Mouse (Mus musculus) adrenal gland, adult 2 months (tissue): ENCODE measurements around the gene Sept8. TPM values are rescaled to one million over a fixed set of nuclear protein-coding genes. Genes with fewer than 3 reads are reported as not detected.

Experiments used
- DNase-seq: peaks from one replicate; pipeline ENCODE4 v3.0.0; 2021
- long read RNA-seq: library from polyadenylated mRNA; stranded (forward); transcript quantifications from one replicate; pipeline ENCODE4 v2.0.0, GENCODE M21; 2021
- polyA plus RNA-seq: library from polyadenylated mRNA; depleted of rRNA; stranded (reverse); fragments of >200 nt; gene quantifications from 2 replicates; pipeline ENCODE4 v1.2.3, GENCODE M21; 2012; rRNA removed
- total RNA-seq, 2 experiments: library from RNA; stranded (reverse); gene quantifications; 2 replicates each; pipeline ENCODE4 v1.2.3; 2021

Gene Sept8
- total RNA-seq = 10 to 100 TPM; 38.1 to 43.7 TPM
- polyA plus RNA-seq = 32.7 and 46.9 TPM in 2 replicates
- long read RNA-seq, full-length matches to known transcripts = 8 of 15 reads
- long read RNA-seq, partial matches to known transcripts = 0 of 15 reads
- long read RNA-seq, other reads (novel, unspliced or antisense) = 7 of 15 reads

DNA sequence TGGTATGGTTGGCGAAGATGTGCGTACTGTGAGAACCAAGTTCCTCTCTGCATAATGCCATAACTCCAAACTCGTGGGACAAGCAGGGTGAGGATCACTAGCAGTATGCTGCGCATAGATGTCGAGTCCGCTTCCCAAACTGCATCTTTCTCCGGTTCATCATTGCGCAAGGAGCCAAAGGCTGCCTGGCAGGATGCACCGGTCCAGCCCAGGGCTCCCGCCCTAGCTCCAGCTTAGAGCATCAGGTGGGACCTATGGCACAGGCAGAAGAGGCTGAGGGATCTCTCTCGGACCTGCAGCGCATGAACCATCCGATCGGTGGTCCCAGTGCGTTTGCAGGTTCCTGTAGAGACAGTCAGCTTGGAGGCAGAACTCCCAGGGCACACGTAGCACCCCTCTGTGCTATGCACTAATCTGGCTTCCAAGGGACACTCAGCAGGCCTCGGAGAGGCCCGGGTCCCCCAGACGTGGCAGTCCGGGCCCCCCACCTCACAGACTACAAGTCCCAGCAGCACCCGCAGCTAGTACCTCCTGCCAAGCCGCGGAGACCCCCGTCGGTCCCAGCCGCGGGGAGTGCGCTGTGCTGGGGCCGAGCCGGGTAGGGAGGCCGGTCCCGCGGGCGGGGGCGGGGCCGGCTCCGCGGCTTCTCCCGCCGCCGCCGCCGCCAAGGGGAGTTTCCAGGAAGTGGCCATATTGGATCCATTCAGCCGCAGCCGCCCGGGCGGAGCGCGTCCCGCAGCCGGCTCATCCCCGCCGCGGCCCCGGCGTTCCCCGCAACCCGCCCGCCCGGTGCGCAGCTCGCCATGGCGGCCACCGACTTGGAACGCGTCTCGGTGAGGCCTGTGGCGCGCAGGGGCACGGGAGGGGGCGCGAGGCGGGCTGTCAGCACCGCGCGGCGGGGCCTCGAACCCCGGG is at the start of gene Sept8:
Sept8 (plus strand) TSS at position 51 of the 915 bp plus-strand sequence.
- peak; percentile 85 for DNase-seq

DNA sequence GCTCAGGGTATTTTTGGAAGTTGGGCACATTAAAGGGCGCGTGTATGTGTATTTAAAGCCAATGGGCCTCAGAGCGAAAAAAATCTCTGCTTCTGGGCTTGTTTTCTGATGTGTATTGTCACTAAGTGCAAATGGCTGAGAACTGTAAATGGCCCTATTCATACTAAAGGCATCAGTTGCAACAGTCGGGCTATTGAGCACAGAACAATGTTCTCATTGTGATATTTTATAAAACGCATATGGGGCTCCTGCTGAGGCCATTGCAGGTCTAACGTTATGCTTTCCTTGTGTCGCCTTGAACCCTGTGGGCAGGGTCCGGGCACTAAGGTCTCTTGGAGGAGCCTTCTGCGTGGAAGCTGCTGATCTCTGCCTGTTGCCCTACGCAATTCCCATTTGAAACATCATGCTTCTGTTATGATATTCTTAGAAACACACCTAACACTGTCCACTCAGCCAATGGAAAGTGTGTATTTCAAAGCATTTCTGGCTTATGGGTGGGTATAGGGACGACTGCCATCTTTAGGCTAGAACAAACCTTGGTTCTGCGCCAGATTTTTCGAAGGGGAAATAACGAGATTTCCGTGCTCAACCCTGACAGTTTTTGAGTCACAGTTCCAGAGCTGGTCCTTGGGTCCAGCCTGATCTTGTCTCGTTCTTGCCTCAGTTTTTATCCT is 49.6 kb upstream of the Sept8 start:
- no peak for DNase-seq

DNA sequence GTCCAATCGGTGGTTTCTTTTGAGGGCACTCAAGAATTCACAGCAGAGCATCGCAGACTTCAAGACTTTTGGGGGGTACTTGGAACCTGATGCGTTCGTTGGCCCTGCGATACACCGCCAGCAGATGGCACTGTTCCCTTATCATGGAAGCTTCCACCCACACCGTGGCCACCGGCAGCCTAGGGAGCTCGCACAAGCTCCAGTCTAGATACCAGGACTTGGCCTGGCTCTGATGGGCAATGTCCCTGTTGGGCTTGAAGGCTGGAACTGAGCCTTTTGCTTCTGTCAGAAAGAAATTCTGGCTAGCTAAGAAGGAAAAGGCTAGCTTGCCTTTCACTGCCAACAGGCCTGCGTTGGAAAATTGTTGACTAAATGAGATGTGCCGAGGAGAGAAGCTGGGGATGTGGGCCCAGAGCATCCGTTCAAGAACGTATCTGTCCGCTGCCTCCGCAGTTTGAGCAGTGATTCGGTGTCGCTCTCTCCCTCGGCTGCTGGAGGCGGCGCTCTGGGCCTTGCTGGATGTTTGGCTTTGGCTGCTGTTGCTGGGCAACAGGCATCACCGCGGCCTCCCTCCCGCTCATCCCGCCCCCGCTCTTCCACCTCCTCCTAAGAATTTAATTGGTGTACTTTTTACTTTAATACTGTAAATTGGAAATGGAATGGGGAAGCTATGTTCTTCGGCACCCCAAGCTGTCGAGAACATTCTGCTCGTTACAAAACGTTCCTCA is 48.9 kb upstream of the Sept8 start, which contains the start of gene Gm9837:
Gm9837 (minus strand) TSS at position 512 of the 728 bp plus-strand sequence.
- DNase-seq = peak; percentile 89

DNA sequence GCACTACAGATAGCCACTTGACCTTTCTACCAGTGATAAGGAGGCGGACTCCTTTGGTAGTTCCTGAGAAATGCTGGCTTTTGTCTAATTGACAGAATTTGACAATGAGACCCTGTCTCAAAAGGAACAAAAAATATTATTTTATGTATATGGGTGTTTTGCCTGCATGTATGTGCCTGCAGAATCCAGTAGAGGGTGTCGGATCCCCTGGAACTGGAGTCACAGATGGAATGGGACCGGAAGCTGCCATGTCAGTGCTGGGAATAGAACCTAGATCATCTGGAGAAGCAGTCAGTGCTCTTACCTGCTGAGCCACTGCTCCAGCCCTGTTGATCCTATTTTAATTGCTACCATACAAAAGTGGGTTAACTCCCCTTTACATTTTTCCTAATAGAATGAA is 46.3 kb upstream of the Sept8 start:
- DNase-seq = no peak

DNA sequence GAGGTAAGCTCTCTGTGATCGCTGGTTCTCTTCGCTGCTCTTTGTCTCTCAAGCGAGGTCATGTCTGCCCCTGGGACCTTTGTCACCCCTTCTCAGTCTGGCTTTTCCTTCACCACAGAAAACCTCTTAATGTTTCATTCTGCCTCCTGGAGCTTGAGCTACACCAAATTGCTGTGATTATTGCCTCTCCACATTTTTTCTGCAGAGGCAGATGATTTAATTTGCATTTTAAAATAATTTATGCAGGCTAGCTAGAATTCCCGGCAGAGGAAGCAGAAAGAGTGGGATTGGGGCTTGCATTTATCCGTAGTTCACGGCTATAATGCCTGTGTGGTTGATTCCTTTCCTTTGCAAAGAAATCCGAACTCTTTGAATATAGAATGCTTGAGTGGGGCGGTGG is 43.4 kb upstream of the Sept8 start:
- no peak for DNase-seq

DNA sequence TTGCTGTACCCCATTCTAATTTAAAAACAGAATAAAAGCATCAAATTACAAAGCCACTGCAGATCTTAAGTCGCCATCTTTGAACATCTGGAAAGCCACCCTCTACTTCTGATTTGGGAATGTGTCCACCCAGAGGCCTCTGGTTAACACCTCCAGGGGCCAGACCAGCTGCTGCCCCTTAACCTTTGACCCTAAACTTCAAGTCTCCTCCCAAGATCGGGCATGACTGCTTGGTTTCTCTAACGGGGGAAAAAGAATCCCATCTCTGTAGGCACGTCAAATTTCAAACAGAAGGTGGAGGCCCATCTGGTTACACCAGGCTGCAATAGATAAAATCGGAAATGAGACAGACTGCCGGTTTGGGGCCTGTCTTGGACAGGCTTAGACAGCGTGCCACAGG is 41.2 kb upstream of the Sept8 start:
- DNase-seq = no peak

DNA sequence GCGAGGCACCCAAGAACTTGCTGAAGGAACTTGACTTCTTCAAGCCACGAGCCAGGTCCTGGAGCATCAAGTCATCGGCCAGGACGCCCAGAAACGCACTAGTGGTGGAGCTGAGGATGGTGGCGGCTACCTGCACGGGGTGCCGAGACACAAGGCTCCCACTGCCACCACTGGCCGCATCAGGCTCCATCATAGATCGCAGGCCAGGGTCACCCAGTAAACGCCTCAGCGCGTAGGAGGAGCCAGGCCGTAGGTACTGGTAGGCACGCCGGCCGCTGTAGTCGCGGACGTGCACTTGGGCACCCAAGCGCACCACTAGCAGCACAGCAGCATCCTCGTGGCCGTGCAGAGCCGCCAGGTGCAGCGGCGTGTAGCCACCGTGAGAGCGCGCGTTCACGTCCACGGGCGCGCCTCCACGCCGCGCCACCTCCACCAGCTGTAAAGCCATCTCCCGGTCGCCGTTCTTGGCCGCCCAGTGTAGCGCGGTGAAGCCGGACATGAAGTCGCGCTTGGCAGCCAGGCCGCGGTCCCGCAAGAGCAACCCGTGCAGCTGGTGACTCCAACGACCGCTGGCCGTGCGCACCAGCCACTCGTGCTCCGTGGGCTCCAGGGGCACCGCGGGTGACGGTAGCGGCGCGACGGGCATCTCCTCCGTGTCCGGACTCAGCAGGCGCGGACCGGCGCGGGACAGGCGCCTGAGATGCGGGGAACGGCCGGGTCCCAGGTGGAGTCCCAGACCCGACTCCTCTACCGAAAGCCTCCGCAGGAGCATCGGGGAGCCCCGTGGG is 40.5 kb upstream of the Sept8 start:
- DNase-seq = no peak

DNA sequence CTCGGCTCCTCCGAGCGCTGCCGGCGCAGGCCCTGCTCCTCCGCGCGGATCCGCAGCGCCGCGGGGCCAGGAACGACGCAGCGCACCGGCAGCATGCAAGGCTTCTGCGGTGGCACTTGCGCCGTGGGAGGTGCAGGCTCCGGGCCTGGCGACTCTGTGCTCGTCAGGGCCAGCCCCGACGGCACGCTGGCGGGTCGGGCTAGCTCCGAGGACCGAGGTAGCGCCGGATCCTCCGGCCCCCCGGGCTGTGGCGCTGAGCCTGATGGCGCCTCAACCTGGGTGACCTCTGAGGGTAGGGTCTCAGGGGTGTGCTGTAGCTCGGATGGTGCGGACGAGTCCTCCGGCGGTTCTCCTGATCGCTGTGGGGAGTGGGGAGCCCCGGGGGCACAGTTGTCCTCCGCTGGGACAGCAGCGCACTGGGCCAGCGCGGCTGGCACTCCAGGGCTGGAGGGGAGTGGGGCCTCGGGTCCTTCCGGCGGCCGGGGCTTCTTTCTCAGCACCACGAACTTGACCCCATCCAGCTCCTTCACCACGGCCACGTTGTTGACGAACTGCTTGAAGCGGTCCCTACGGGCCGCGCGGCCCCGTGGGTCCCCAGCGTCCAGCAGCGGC is 39.8 kb upstream of the Sept8 start:
- DNase-seq = no peak

DNA sequence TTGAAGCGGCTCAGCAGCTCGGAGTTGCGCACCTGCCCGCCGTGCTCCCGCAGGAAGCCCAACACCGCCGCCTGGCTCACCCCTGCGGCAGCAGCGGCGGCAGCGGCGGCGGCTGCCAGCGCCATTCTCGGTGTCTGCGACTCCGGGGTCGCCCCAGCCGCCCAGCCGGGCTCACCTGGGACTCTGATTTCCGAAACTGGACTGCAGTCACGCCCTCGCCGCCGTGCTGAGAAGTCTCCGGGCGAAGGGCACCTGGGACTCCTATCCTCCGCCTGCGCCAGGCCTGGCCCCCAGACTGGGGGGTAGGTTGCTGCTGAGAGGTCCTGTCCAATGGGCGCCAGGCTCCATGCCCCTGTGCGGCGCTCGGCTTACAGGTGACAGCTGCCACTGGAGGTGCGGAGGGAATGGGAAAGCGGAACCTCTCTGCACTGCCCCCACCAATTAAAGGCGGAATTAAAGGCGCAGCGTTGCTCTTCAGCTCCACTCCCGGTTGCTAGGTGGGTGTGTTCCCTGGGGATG is 39.2 kb upstream of the Sept8 start, which contains the start of the genes Gm9945 and Sowaha:
Gm9945 (plus strand) TSS at position 384 of the 519 bp plus-strand sequence.
Sowaha (minus strand) TSS at position 492 of the 519 bp plus-strand sequence.
- DNase-seq = peak; percentile 53

DNA sequence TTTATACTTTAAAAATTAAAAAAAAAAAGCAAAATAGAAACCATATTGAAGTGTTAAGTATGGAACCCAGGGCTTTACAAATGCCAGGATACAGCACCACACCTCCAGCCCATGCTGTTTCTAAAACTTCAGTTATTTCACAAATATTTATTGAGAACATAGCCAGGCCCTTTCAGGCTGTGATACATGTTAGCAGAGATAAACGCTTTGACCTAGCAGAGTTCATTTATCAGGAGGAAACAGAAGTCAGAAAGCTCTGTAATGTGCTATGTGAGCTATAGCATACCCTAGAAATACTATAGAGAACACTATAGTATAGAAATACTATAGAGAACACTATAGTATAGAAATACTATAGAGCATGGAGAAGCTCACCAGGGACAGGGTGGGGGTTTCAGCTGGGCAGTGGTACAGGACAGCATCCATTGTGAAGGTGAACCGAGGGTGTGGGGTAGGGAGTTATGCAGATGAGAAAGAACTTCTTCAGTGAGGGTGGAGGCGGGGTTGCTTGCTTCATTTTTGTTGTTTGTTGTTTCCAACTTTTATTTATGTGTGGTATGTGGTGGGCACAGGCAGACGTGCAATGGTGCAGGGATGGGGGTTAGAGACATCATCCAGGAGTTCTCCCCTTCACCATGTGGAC is 37.8 kb upstream of the Sept8 start:
- DNase-seq = no peak

DNA sequence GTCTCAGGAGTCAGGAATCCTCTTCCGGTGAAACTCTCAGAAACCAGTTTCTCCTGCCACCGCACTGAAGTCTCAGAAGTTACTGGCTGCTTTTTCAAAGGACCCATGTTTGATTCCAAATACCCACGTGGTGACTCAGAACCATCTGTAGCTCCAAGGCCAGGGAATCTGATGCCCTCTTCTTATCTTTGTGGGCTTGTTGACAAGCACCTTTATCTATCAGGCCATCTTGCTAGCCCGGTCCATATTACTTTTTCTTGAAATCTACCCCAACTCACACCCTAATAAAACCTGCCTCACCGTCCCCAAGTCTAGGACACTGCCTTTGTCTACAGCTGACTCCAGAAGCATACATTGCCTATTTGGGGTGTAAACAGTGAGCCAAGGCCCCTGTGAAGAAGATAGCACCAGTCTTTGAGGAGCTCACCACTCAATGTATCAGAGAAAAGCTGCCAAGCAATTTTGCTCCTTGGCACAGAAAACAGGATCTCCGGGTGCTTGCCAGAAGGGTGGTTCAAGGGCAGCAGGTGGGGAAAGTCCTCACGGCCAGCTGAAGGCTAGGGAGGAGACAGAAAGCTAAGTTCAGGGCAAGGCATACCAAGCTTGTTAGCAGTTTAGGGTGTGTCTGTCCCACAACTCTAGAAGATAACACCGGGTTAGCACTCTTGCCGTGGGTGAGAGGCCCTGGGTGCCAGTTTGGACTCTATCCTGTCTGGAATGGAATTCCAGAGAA is 35.7 kb upstream of the Sept8 start:
- peak; percentile 44 for DNase-seq

DNA sequence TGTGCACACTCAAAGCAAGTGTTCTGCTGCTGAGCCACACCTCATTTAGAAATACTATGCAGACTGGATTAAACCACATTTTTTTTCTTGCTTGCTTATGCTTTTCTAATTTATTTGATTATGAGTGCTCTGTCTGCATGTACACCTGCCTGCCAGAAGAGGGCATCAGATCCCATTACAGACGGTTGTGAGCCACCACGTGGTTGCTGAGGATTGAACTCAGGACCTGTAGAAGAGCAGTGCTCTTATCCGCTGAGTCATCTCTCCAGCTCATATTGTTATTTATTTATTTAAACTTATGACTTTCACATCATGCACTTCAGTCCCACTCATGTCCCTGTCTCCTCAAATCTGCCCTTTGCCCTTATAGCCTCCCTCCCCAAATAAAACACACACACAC is 33.3 kb upstream of the Sept8 start:
- DNase-seq = no peak

DNA sequence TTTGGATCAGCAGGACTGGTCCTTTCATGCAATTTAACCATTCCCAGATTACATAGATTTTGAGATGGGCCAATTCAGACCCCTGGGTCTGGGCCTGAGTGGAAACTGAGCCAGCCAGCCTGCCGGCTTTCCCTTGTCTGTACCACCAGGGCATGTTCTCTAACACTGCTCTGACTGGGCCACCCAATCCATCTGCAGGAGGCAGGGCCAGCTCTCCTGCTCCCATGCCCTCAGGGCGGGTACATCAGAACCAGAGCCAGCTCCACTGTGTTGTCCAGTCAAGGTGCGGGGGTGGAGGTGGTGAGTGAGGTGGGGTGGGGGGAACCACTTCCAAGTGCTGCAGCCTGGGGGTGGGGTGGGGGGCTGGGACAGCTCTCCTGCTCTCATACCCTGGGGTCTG is 32.7 kb upstream of the Sept8 start:
- DNase-seq = no peak

DNA sequence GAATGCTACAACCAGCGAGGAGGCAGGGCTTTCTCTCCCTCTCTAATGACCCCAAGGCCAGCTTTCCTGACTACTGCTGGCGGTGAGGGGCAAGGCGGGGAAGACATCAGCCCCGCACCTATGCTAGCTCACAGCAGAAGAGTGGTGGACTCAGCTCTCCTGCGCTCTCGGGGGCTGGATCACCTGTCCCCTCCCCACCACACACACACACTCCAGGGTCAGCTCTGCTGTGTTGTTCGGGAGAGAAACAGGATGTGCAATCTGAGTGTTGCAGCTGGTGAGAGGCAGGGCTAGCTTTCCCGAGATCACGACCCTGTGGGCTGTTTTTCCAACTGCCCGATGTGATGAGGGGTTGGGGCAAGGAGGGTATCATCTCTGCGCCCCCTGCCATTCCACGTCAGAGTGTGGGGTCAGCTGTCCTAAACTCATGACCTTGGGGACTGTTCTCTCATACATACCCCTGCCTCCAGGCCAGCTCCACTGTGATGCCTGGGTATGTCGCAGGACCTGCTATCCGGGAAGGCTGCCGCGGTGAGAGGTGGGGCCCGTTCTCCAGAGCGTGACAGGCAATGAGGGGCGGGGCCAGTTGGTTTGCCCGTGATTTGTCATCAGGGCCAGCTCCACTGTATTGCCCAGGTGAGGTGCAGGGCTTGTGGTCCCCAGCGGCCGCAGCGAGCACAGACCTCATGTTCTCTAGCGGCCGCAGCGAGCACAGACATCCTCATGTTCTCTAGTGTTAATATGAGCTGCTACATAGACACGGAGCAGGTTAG is 32.0 kb upstream of the Sept8 start:
- DNase-seq = peak; percentile 45

DNA sequence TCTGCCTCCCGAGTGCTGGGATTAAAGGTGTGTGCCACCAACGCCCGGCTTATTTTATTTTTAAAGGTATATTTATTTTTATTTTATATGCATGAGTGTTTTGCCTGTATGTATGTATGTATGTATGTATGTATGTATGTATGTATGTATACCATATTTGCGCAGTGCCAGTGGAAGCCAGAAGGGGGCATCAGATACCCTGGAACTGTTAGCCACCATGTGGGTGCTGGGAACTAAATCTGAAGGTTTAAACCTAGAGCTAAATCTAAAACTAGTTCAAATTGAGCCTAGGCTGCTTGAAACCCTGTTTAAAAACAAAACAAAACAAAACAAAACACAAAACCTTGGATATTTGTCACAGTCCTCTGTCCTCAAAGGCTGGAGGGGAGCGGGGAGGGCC is 30.1 kb upstream of the Sept8 start:
- DNase-seq = no peak

DNA sequence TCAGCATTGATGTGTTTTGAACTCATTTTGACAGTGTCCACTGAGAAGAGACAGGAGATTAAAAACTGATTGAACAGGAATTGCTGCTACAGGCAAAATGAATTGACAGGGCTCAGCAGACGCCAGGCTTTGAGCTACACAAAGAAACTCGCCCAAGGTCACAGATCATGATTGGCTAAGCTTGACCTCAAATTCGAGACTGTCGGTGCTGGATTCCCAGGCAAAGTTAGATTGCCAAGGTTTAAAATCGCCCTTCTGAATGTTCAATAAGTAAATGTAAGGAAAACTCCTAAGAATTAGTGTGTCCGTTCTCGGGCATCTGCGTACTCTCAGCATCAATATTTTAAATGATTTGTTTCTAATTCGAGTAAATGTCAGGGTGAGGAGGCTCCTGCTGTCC is 29.6 kb upstream of the Sept8 start:
- peak; percentile 49 for DNase-seq

DNA sequence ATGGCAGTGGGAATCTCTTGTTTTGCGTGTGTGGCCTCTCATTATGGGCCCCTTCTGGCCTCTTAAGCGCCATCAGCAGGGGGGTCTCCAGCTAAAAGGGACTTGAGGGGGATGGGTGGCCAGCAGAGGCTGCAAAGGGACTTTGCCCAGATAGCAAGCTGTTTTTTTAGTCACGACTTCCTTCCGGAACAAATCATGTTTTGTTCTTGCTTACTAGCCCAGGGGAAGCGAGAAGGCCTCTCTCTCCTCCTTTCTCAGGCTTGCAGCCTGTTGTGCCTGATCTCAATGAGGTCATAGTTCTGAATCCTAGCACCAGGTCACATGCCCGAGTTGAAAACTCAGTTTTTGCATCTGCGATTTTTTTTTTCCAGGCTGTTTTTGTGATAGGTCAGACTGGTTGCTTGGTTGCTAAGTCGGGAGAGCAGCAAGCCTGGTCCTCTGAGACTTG is 27.1 kb upstream of the Sept8 start:
- DNase-seq = no peak

DNA sequence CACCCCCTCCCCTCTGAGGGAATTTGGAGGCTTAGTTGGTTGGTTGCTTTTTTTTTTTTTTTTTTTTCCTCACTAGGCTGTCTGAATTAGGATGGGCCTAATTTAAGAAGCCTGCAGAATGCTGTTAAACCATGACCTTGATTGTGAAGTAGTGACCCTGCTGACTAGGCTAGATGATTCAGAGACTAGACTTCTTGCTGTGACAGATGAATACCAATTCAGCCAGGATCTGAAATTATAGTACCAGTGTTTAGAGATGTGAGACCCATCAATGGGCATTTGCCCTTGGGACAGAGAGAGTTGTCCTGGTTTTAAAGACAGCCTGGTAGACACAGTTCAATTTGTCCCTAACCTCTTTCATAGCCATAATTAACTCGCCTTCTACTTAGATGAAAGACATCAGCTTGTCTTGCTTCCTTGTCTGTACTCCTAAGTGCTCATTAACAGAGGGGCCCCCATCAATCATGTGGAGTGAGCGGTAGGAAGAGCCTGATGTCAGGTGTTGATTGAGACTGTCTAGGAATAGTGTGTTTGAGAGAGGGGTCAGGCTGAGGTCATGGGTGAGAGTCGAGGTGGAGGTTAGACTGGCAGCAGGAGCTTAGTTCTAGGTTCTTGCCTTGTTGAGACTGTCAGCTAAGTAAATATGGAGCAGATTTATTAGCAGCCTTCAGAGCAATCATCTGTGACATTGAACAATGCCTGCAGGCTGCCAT is 25.7 kb upstream of the Sept8 start:
- peak; percentile 55 for DNase-seq
